In the genomic region with DNA sequence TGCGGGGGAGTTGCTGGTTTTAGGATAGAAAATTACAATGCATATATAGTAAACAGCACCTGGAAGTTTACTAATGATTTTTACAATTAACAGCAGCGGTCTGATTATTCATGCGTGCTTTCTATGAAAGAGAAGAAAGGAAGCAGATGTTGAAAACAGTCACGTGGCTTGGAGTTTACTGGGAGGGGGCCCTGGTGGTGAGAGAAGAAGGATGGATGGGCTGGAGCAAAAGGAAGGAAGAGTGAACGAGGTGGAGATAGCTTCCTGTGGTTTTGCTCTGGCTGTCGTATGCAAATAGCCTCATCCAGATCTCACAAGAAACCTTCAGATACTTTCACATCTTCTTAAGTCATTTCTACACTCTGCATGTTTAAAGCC, we compare ENCODE assay signal across 9 mouse cellular contexts.
DNase-seq lines count a peak whose midpoint lies in the region; ATAC-seq and TF ChIP-seq lines count a peak whose summit lies in the region.
"Had no signal": no experiment of that assay in that cellular context is flagged by ENCODE, and none has a peak within 500 bp of the region (broad histone marks: within the 10 kb centered on the region; RNA-seq: fewer than 3 reads in every experiment).

No protein-coding gene starts in this region.

- 31% methylated on average over 6 of the region's 6 CpGs for WGBS in heart, embryonic 10.5 days
- 5% methylated on average over 6 of the region's 6 CpGs for WGBS in forebrain, postnatal 0 days
- WGBS in limb, embryonic 15.5 days = 16% methylated on average over 6 of the region's 6 CpGs
- 18% methylated on average over 6 of the region's 6 CpGs for WGBS in cerebellum, adult 2 months

- peak; percentile 55 for ATAC-seq in forebrain, postnatal 0 days
- ATAC-seq in limb, embryonic 15.5 days (ENCODE audit: insufficient number of reproducible peaks, low FRiP score, low TSS enrichment, low read depth) = no peak

- H3K27me3 ChIP-seq in heart, embryonic 10.5 days (ENCODE audit: insufficient read depth, poor library complexity, severe bottlenecking) = no peaks in the 10 kb centered on the region
- no peaks in the 10 kb centered on the region for H3K27me3 ChIP-seq in forebrain, postnatal 0 days (ENCODE audit: insufficient read depth, low read length)
- no peaks in the 10 kb centered on the region for H3K27me3 ChIP-seq in limb, embryonic 15.5 days
- H3K27me3 ChIP-seq in cerebellum, adult 2 months (ENCODE audit: control insufficient read depth, insufficient read depth, low read length) = no peaks in the 10 kb centered on the region

- H3K36me3 ChIP-seq in heart, embryonic 10.5 days = no peaks in the 10 kb centered on the region
- no peaks in the 10 kb centered on the region for H3K36me3 ChIP-seq in forebrain, postnatal 0 days (ENCODE audit: insufficient read depth)
- no peaks in the 10 kb centered on the region for H3K36me3 ChIP-seq in limb, embryonic 15.5 days

- H3K9me3 ChIP-seq in heart, embryonic 10.5 days = no peaks in the 10 kb centered on the region
- H3K9me3 ChIP-seq in forebrain, postnatal 0 days (ENCODE audit: low read length) = no peaks in the 10 kb centered on the region
- no peaks in the 10 kb centered on the region for H3K9me3 ChIP-seq in limb, embryonic 15.5 days

- 0 out of 2 replicates have a peak overlapping the region, but pooled peaks have one; percentile 22 for H3K9ac ChIP-seq in forebrain, postnatal 0 days
- no peak overlapping the region for H3K9ac ChIP-seq in limb, embryonic 15.5 days

- intact Hi-C loops in heart, postnatal 25 days (cut with DNase I) = no loop called here

- no peak for DNase-seq in heart, embryonic 10.5 days (ENCODE audit: low spot score)
- DNase-seq in heart, postnatal 25 days (ENCODE audit: low spot score) = no peak
- DNase-seq in A20 (ENCODE audit: low read depth, low spot score) = peak; percentile 39
- peak; percentile 26 for DNase-seq in forebrain, postnatal 0 days
- DNase-seq in cerebellum, adult 2 months = no peak
- DNase-seq in thymus, postnatal 36 days = no peak
- no peak for DNase-seq in testis, postnatal 10 days (ENCODE audit: low spot score)
- DNase-seq: heart, postnatal 14 days had no signal

- no peak for TF ChIP-seq POLR2A in cerebellum, adult 2 months (IDR thresholded peaks at IDR 0.05; ENCODE audit: borderline replicate concordance, insufficient read depth, low read length)

- TF ChIP-seq CTCF in forebrain, postnatal 0 days (IDR thresholded peaks at IDR 0.05; ENCODE audit: low read depth) = no peak
- no peak for TF ChIP-seq CTCF in cerebellum, adult 2 months (IDR thresholded peaks at IDR 0.05; ENCODE audit: borderline replicate concordance, insufficient read depth, low read depth, low read length)

- peaks cover 5% of the 10 kb centered on the region; the same call in 1 of the 2 replicates for H3K4me1 ChIP-seq in heart, embryonic 10.5 days
- peaks cover 9% of the 10 kb centered on the region; the same call in 1 of the 2 replicates for H3K4me1 ChIP-seq in forebrain, postnatal 0 days (ENCODE audit: insufficient read depth)
- H3K4me1 ChIP-seq in limb, embryonic 15.5 days = peaks cover 6% of the 10 kb centered on the region
- no peaks in the 10 kb centered on the region for H3K4me1 ChIP-seq in cerebellum, adult 2 months (ENCODE audit: control insufficient read depth, insufficient read depth, low read length)

- peak overlapping the region; percentile 52; the same call in 1 of the 2 replicates for H3K27ac ChIP-seq in heart, embryonic 10.5 days
- H3K27ac ChIP-seq in forebrain, postnatal 0 days (ENCODE audit: low read depth, low read length) = no peak overlapping the region
- no peak overlapping the region for H3K27ac ChIP-seq in limb, embryonic 15.5 days
- H3K27ac ChIP-seq in cerebellum, adult 2 months (ENCODE audit: insufficient read depth, low read length) = no peak overlapping the region

- peak overlapping the region; percentile 47 for H3K4me2 ChIP-seq in forebrain, postnatal 0 days (ENCODE audit: low read depth)
- peak overlapping the region; percentile 40 for H3K4me2 ChIP-seq in limb, embryonic 15.5 days

- H3K4me3 ChIP-seq in heart, embryonic 10.5 days = peak overlapping the region; percentile 44
- 0 out of 2 replicates have a peak overlapping the region, but pooled peaks have one; percentile 7 for H3K4me3 ChIP-seq in forebrain, postnatal 0 days (ENCODE audit: low read depth, low read length)
- peak overlapping the region; percentile 15 for H3K4me3 ChIP-seq in limb, embryonic 15.5 days
- no peak overlapping the region for H3K4me3 ChIP-seq in cerebellum, adult 2 months (replicated peaks; ENCODE audit: insufficient read depth, low read depth, low read length)

Comparison
In these comparisons a context has a peak if more than half of its experiments do, and no peak if none do; other contexts are left out.
1. DNase-seq: peak in A20 (single experiment) and forebrain, postnatal 0 days (single experiment); none in heart, embryonic 10.5 days (single experiment), heart, postnatal 25 days (single experiment), cerebellum, adult 2 months (0 of 2), thymus, postnatal 36 days (0 of 2) and testis, postnatal 10 days (single experiment).